Comparison of ENCODE assay signal across 8 mouse cellular contexts in the genomic region with DNA sequence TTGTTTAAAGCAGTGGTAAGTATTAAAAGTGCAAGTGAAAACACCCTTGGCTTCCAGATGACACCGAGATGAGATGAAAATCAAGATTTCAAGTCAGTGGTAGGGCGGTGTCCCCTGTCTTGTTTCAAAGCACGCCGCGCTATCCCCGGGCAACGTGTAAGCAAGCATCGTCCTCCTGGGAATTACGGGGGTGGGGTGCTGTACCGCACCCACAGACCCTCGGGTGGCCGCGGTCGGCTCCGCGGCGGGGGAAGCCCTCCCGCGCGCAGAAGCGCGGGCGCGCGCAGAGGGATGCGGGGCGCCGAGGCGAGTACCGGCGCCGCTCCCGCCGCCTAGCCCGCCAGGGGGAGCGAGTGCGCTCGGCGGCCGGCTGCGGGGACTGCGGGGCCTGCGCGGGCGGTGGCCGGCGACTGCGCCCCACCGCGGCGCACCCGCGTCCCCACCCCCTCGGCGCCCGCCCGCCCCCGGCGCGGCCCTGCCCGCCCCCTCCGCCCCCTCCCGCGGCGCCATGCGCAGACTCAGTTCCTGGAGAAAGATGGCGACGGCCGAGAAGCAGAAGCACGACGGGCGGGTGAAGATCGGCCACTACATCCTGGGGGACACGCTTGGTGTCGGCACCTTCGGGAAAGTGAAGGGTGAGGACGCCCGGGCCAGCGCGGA. TPM values are rescaled to one million over a fixed set of nuclear protein-coding genes. Genes with fewer than 3 reads are reported as not detected.
DNase-seq lines count a peak whose midpoint lies in the region; ATAC-seq and TF ChIP-seq lines count a peak whose summit lies in the region.

A gene (plus strand): TSS at position 501 of the 660 bp plus-strand sequence.

- no peaks in the 10 kb centered on the region for H3K27me3 ChIP-seq in erythroblast, embryonic 14.5 days (ENCODE audit: control insufficient read depth)
- H3K27me3 ChIP-seq in heart, embryonic 12.5 days (replicated peaks), result no peaks in the 10 kb centered on the region
- H3K27me3 ChIP-seq in kidney, embryonic 16.5 days (ENCODE audit: insufficient read depth, low read length), result no peaks in the 10 kb centered on the region
- no peaks in the 10 kb centered on the region for H3K27me3 ChIP-seq in stomach, embryonic 14.5 days (ENCODE audit: control insufficient read depth, insufficient read depth, low read length)

- peak; percentile 92 for ATAC-seq in heart, embryonic 12.5 days (ENCODE audit: insufficient number of reproducible peaks, low FRiP score)
- peak; percentile 93 for ATAC-seq in kidney, embryonic 16.5 days (ENCODE audit: low FRiP score, low TSS enrichment)
- ATAC-seq in stomach, embryonic 14.5 days (ENCODE audit: insufficient number of reproducible peaks, insufficient read depth, low FRiP score, low read depth), result peak; percentile 90

- no peak for TF ChIP-seq POLR2A in bone marrow macrophage, adult 2 months (IDR thresholded peaks at IDR 0.05; ENCODE audit: borderline replicate concordance, low read depth, low read length)

- 1% methylated on average over 60 of the region's 80 CpGs for WGBS in heart, embryonic 12.5 days
- under 1% methylated on average over 49 of the region's 80 CpGs for WGBS in kidney, embryonic 16.5 days
- under 1% methylated on average over 36 of the region's 80 CpGs for WGBS in stomach, embryonic 14.5 days

- peaks cover 14% of the 10 kb centered on the region for H3K4me1 ChIP-seq in bone marrow macrophage, adult 2 months (ENCODE audit: control insufficient read depth, insufficient read depth, low read length)
- H3K4me1 ChIP-seq in erythroblast, embryonic 14.5 days (ENCODE audit: control insufficient read depth), result peaks cover 79% of the 10 kb centered on the region
- H3K4me1 ChIP-seq in heart, embryonic 12.5 days (replicated peaks), result peaks cover 10% of the 10 kb centered on the region
- H3K4me1 ChIP-seq in kidney, embryonic 16.5 days (ENCODE audit: insufficient read depth, low read length), result peaks cover 20% of the 10 kb centered on the region
- peaks cover 13% of the 10 kb centered on the region for H3K4me1 ChIP-seq in stomach, embryonic 14.5 days (ENCODE audit: control insufficient read depth, insufficient read depth, low read length)

- DNase-seq in CD4-positive helper T cell, adult 2 months (ENCODE audit: low read depth, low spot score), result peak; percentile 77
- peak; percentile 88 for DNase-seq in liver
- DNase-seq in monocyte, adult 2 months (ENCODE audit: low read depth in 1 of 2, low spot score in 2 of 2), result peak; percentile 10 to 46

- peaks cover 32% of the 10 kb centered on the region for H3K36me3 ChIP-seq in erythroblast, embryonic 14.5 days (ENCODE audit: control insufficient read depth)
- 0 out of 2 replicates have a peak, but pooled peaks cover 3% of the 10 kb centered on the region for H3K36me3 ChIP-seq in heart, embryonic 12.5 days
- no peaks in the 10 kb centered on the region for H3K36me3 ChIP-seq in kidney, embryonic 16.5 days (ENCODE audit: insufficient read depth, low read length)
- H3K36me3 ChIP-seq in stomach, embryonic 14.5 days (ENCODE audit: control insufficient read depth, insufficient read depth, low read length), result no peaks in the 10 kb centered on the region

- H3K9ac ChIP-seq in heart, embryonic 12.5 days, result peak within 1 kb of the TSS; percentile 78
- H3K9ac ChIP-seq in kidney, embryonic 16.5 days (replicated peaks; ENCODE audit: low read length), result peak within 1 kb of the TSS; percentile 85
- peak within 1 kb of the TSS; percentile 81 for H3K9ac ChIP-seq in stomach, embryonic 14.5 days (replicated peaks; ENCODE audit: low read depth, low read length)

- H3K9me3 ChIP-seq in erythroblast, embryonic 14.5 days (ENCODE audit: control insufficient read depth, low read length), result no peaks in the 10 kb centered on the region
- no peaks in the 10 kb centered on the region for H3K9me3 ChIP-seq in heart, embryonic 12.5 days (replicated peaks)
- no peaks in the 10 kb centered on the region for H3K9me3 ChIP-seq in kidney, embryonic 16.5 days (ENCODE audit: low read length)
- no peaks in the 10 kb centered on the region for H3K9me3 ChIP-seq in stomach, embryonic 14.5 days (ENCODE audit: control insufficient read depth, low read depth, low read length)

- H3K27ac ChIP-seq in bone marrow macrophage, adult 2 months (ENCODE audit: insufficient read depth, low read depth, low read length), result peak within 1 kb of the TSS; percentile 53
- peak within 1 kb of the TSS; percentile 90 for H3K27ac ChIP-seq in heart, embryonic 12.5 days (ENCODE audit: poor library complexity, severe bottlenecking)
- peak within 1 kb of the TSS; percentile 94 for H3K27ac ChIP-seq in kidney, embryonic 16.5 days (ENCODE audit: low read length)
- H3K27ac ChIP-seq in stomach, embryonic 14.5 days (ENCODE audit: low read length), result peak within 1 kb of the TSS; percentile 86

- H3K4me3 ChIP-seq in bone marrow macrophage, adult 2 months (ENCODE audit: insufficient read depth, low read length), result peak within 1 kb of the TSS; percentile 95
- H3K4me3 ChIP-seq in erythroblast, embryonic 14.5 days (replicated peaks), result peak within 1 kb of the TSS; percentile 78
- peak within 1 kb of the TSS; percentile 95 for H3K4me3 ChIP-seq in heart, embryonic 12.5 days
- peak within 1 kb of the TSS; percentile 93 for H3K4me3 ChIP-seq in kidney, embryonic 16.5 days (ENCODE audit: low read length)
- peak within 1 kb of the TSS; percentile 88 for H3K4me3 ChIP-seq in stomach, embryonic 14.5 days (ENCODE audit: low read depth, low read length)

- peak within 1 kb of the TSS; percentile 86 for H3K4me2 ChIP-seq in heart, embryonic 12.5 days
- H3K4me2 ChIP-seq in kidney, embryonic 16.5 days (replicated peaks; ENCODE audit: low read depth, low read length), result peak within 1 kb of the TSS; percentile 76
- peak within 1 kb of the TSS; percentile 76 for H3K4me2 ChIP-seq in stomach, embryonic 14.5 days (replicated peaks; ENCODE audit: low read depth, low read length)

- no peak for TF ChIP-seq CTCF in bone marrow macrophage, adult 2 months (IDR thresholded peaks at IDR 0.05; ENCODE audit: low read depth, low read length)

RNA-seq across cellular contexts. Expression of the gene that starts here (rescaled TPM):
- 29.3 and 31.6 TPM in 2 replicates for polyA plus RNA-seq in bone marrow macrophage, adult 2 months (2012; ENCODE audit: insufficient read depth, insufficient read length, missing spikeins)
- polyA plus RNA-seq in erythroblast, embryonic 14.5 days (2012), result 0.23 and 0.25 TPM in 2 replicates
- 23.7 and 24.1 TPM in 2 replicates for polyA plus RNA-seq in heart, embryonic 12.5 days (2016; fragmentation: Nextera tagmentation; extraction: Ambion mirVana)
- 22.4 and 24.7 TPM in 2 replicates for polyA plus RNA-seq in kidney, embryonic 16.5 days (2015; fragmentation: Nextera tagmentation; extraction: Ambion mirVana)
- 25.6 and 28.3 TPM in 2 replicates for polyA plus RNA-seq in stomach, embryonic 14.5 days (2014; fragmentation: Nextera tagmentation; extraction: Ambion mirVana)

Comparison
In these comparisons a context has a peak if more than half of its experiments do, and no peak if none do; other contexts are left out.
1. Peak in every context shown above with its lines: DNase-seq, ATAC-seq, H3K4me3 ChIP-seq and H3K27ac ChIP-seq.
2. RNA of the gene that starts here (polyA plus RNA-seq): 29.3 to 31.6 TPM in bone marrow macrophage, adult 2 months, 25.6 to 28.3 TPM in stomach, embryonic 14.5 days, 23.7 to 24.1 TPM in heart, embryonic 12.5 days and 22.4 to 24.7 TPM in kidney, embryonic 16.5 days; 0.23 to 0.25 TPM in erythroblast, embryonic 14.5 days; every median in the first group is over 10 times any median in the second.
3. DNase-seq: peak in every context shown above with its lines; median percentile 88 in liver; 77 in CD4-positive helper T cell, adult 2 months; 28 in monocyte, adult 2 months.